Mouse (Mus musculus) thymus, postnatal 14 days (tissue): Measurements from ENCODE around the gene Kcnh3.

Experiments used
- DNase-seq: peaks from one replicate; pipeline ENCODE4 v3.0.0; 2021

Kcnh3 gene

DNA sequence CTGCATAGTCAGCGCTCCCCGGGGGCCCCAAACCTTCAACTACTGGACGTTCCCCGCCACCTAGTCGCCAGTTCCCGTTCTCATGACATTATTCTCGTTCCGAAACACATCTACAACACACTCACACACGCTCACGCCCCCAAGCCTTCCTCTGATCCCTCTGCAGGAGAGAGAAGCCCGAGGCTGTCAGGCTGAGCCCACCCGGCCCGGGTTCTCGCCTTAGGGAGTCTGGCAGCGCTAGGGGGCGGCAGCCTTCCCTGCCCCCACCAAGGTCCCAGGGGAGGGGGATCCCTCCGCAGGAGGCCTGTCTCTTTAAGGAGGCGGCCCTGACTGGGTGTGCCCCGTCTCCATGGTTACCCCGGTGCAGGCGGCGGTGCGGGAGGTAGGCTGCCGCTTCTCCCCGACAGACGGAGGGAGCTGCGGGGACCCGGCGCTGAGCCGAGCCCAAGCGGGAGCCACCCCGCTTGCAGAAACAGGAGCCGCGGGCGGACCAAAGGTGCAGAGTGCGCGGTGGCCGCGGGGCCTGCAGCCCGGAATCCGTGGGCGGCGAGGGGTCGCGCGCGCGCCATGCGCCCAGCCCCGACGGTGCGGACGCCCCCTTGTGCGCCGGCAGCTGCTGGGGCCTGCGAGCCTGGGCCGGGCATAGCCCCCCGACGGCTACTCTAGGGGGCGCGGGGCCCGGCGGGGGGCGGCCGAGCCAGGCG is at the start of gene Kcnh3:
Gene Kcnh3, plus strand, starts transcription at position 654 of the 704 bp plus-strand sequence.
- peak; percentile 91 for DNase-seq

DNA sequence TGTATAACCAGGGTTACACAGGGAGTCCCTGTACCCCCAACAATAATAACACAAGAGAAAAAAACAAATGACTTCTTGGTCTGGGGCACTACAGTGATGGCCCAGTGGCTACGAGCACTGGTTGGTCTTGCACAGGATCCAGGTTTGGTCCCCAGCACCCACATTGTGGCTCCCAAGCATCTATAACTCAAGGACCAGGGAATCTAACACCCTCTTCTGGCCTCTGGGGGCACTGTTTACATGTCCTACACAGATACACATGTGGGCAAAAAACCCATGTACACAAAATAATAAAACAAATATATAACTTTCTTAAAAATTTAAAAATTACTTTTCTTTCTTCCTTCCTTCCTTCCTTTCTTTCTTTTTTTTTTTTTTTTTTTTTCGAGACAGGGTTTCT is 45.0 kb upstream of the Kcnh3 start:
- DNase-seq = no peak

DNA sequence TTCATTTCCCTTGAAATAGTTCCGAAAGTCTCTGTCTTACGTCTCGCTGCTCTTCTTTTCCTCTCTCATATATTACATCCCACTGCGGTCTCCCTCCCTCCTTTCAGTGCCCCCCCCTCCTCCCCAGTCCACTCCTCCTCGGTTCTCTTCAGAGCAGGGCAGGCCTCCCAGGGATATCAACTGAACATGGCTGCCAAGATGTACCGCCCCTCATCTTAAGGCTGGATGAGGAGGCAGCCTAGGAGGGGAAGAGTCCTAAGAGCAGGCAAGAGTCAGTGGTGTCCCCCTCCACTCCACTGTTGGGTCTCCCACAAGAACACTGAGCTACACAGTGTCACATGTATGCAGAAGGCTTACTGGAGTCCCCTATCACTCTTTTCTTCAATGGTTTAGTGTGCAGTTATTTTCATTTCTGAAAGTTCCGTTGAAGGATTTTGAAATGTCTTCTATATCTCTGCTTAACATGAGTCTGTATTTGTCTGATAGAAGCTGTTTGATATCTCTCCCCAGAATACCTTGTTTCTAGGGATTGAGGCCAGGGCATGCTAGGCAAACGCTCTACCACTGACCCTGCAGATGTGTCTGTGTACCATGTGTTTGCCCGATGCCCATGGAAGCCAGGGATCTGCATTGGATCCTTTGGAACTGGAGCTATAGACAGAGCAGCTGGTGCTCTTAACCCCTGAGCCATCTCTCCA is 40.3 kb upstream of the Kcnh3 start:
- DNase-seq = no peak

DNA sequence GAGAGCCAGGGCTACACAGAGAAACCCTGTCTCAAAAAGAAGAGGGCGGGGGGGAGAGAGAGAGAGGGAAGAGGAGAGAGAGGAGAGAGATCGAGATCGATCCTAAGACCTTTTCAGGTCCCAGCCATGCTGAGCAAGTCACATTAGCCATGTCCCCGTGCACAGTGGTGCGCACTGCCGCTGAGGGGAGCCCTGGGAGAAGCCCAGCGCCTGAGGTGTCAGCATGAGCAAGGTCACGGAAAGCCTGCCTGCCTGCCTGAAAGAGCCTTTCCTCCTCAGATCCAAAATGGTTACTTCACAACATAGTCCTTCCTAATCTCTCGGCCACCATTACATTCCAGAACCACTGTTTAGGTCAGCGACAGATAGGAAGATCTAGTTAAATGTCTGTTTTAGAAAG is 30.3 kb upstream of the Kcnh3 start:
- DNase-seq = no peak

DNA sequence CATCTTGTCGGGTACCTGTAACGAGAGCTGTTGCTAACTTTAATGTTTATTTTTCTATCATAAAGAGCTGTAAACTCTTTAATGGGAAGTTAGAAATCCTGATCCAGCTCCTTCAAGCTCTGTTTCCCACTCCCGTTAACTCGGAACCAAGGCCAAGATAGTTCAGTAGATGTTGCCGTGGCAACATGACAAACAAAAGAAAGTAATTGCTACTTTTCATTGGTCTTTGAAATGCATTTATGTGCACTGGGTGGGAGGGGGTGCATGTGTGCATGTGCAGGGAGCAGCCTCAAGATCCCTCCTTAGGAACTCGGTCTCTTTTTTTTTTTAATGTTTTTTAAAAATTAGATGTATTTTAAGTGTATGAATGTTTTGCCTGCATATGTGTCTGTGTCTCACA is 29.6 kb upstream of the Kcnh3 start:
- DNase-seq = no peak

DNA sequence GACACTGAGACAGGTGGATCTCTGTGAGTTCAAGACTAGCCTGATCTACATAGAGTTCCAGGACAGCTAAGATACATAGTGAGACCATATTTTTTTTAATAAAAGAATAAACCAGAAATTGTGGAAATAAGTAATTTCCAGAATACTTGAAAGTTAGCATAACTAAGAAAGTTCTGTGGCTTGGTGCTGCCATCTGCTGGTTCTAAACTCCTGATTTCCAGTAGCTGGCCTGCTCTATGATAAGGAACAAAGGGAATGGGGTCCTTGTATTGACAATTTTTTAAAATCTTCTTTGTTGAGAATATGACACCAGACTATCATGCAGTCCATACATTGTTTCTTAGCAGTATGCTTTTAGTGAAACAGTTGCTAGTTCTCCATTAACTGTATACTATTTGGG is 25.9 kb upstream of the Kcnh3 start:
- DNase-seq = peak; percentile 50

DNA sequence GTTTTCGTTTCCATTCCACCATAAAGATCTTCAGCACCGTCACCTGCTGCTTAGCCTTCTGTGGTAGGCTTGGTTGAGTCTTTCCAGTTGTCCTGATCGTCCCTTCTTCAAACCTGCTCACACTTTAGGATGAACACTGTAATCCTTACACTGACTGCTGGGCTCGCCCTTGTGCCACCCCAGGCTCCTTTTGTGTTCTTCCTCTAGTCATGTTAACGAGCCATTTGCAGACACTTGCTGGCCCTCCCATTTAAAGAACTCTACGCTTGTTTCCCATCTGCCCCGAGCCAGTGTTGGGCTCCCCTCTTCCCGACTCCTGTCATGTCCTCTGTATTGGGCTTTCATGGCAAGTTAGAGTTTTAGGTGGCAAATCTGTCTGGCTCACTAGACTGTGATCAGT is 18.7 kb upstream of the Kcnh3 start:
- no peak for DNase-seq

DNA sequence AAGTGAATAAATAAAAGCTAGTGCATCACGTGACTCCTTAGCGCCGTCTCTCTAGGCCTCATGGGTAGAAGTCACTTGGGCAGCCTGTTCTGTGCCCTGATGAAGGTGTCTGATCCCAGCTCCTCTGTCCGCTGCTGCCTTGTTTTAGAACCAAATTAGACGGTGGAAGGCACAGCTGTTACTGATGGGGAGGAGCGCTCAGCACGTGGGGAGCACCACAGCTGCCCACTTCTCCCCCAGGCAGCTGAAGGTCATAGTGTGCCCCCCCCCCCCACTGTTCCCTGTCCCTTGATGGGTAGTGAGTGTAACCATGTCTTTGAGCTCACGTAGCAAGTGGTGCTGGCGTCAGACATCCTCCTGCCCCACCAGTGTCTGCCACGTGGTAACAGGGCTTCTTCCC is 11.5 kb upstream of the Kcnh3 start:
- DNase-seq = no peak

DNA sequence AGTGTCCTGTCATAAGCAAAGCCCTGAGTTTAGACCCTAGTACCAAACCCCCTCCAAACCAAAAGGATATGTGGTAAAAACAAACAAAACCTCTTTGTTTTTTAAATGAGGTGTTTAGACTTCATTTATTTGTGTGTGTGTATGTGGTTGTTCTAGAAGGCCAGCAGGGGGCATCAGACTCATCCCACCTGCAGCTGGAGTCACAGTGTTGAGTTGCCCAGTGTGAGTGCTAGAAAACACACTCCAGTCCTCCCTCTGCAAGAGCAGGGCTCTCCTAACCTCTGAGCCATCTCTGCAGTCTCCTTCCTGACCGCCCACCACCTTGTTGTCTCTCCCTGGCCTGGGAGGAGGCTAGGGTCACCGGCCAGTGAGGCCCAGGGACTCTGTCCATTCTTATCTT is 9.7 kb upstream of the Kcnh3 start:
- peak; percentile 59 for DNase-seq

DNA sequence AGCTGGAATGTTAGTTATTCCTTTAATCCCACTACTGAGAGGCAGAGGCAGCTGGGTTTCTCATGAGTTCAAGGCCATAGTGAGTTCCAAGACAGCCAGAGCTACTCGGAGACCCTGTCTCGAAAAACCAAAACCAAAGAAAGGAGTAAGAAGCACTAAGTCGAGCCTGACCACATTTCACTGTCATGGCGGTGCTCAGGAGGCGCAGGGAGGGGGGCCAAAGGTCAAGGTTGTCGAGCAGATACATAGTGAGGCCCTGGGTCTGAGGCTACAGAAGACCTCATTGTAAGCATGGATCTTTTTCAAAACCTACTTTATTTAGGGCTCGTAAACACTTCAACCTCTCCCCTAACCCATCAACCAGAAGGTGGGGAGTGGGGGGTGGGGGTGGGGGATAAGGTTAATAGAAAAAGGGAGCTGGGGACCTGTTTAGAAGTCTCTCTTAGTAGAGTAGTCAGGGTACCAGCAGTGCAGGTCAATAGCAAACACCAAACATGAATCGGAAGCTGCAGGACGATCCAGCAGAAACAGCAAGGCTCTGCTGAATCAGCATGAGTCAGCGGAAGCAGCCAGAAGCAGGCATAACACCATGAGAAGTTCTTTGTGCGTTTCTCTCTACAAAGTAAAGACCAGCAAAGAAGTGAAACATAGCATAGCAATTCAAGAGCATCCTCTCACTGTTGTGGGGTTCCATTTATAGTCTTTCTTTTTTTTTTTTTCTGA is 8.8 kb upstream of the Kcnh3 start:
- DNase-seq = no peak

DNA sequence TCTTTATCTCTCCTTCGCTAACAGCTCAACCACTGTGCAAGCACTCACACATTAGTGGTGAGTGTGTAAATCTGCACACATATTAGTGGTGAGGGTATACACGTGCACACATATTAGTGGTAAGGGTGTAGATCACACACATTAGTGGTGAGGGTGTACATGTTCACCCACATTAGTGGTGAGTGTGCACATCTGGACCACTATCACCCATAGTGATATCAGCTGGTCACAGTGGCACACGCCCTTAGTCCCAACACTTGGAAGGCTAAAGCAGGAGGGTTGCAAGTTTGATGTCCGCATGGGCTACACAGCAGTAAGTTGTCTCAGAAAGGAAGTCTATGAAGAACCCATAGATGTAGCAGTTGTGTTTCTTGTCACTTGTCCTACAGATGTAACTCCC is 7.0 kb upstream of the Kcnh3 start:
- no peak for DNase-seq

DNA sequence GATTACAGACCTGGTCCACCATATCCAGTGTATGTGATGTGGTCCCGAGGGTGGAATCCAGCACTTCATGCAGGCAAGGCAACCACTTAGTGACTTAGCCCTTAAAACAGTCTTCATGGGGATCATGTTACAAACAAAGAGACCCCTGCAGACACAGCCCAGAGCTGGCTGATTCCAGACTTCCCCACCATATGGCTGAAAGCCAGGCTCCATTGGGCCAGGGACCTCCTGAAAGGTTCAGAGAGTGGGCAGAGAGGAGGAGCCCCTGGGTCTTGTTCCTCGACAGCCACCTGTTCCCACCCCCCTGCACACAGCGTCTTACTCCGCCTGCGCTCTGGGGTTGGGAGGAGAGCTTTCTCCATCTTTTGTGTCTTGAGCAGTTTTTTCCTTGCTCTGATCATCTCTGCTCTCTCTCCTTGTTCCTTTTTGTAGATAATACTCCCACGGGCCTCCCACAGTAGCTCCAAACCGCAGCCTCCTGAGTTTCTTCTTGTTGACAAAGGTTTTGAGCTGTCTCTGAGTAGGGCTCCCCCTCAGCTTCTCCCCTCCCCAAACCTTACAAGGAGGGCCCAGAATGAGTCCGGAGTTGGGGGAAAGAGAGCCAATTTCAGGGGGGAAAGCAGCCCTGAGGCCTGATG is 3.2 kb upstream of the Kcnh3 start:
- no peak for DNase-seq

DNA sequence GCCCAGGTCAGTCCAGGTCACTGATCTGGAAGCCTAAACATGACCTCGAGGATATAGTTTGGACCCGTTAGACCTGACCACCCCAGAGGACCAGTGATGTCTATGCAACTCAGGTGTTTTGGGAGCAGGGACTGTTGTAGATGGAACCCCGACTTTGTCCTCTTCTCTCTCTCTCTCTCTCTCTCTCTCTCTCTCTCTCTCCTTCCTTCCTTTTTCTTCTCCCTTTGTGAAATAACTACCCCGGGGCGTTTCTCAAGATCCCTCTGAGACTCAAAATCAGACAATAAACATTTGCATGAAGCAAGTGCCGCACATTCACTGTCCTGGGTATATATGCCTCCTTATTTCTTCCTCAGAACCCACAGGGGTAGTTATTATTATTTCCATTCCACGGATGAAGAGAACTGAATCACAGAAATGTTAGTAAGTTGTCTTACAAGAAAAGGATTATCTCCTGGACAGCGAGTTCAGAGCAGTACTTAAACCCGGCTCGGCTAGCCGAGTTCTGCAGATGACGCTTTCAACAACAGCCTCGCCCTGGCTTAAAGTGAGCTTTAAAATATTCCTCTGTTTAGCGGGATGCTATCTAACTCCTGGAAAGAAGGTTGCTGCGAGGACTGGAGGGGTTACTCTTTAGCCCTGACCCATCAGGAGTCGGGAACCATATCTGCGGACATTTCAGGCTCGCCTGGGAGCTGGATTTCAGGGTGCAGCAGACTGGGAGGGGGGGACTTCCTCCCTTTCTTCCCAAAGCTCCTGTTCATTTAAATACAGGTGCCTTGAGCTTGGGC is 1.7 kb upstream of the Kcnh3 start:
- no peak for DNase-seq

DNA sequence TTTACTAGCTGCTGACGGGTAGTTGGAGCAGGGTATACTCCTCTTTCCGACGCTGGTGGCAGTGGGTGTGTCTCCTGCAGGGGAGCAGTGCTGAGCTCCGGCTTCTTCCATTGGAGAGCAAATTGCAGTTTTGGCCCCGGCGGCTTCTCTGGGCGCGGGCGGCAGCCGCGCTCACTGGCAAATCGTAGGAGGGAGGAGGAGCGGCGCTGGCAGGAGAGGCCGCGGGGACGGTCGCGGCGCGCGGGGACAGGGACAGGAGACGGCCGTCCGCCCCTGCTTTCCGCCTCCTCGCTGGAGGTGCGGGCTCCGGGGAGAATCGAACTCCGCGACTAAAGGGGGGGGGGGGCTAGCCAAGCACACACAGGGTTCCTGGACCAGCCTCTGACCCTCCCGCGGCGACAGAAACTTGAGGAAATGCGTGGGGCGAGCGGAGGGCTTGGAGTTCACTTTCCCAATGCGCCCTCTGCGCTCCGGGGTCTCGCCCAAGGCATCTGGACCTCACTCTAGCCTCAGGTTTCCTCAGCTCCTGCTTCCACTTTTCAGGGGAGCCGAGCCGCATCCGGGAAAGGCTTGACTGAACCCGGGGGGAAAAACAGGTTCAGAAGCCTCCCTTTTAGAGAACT is 965 bp upstream of the Kcnh3 start:
- DNase-seq = peak; percentile 58

DNA sequence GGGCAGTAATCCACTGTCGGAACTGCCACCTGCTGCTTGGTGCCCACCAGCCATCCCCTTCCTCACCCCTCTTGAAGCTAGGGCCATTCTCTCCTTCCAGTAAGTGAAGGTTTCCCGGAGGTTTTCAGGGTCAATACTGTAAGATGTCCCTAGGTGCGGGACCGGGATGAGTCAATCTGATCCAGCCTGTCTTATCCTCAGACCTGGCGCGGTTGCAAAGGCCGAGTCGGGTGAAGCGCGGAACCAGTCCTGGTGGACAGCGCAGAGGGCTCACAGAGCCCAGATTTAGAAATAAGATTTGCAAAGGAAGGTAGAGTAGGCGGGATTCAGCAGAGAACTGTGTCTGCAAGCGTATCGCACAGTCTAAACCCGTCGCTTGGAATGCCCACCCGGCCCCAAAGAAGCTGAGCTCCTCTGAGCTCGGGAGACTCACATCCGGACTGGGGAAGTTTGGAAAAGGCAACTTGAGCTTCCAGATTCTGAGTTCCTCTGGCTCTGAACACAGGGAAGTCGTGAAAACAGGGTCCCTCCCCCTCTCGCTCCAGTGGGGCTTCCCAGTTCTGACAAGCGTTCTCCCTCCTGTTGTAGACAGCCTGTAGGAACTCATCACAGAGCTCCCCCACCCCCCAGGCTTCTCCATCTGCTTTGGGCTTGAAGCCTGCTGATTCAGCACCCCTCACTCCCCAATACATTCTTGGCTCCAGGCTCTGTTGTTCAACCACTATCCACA is 585 bp downstream of the Kcnh3 start:
- DNase-seq = no peak

DNA sequence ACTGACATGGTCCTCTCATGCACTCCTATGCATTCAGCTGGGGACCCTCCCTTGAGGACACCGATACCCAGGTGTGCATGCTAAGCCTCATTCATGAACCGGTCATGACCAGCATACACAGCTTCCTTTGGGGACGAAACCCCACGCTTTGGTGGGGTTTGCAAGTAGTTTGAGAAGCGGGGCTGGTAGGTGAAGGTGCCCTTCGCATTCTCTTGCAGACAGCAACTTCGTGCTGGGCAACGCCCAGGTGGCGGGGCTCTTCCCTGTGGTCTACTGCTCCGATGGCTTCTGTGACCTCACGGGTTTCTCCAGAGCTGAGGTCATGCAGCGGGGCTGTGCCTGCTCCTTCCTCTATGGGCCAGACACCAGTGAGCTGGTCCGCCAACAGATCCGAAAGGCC is 1.4 kb downstream of the Kcnh3 start:
- DNase-seq = no peak

DNA sequence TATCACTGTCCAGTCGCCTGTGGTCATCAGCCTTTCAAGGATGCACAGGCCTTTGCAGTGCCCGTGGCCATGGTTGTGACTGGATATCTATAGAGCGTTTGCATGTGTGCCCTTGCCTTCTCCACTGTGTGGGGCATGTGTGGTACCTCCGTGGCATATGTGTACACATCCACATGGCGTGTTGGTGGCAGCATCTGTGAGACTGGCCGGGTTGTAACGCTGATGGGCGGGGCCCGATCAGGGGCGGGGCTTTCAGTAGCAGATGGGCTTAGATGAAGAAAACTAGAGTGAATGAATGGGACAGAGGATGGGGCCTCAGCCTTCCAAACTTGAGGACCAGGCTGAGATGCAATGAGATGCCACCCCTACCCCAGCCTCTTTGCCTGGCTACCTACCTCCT is 7.3 kb downstream of the Kcnh3 start:
- peak; percentile 37 for DNase-seq

DNA sequence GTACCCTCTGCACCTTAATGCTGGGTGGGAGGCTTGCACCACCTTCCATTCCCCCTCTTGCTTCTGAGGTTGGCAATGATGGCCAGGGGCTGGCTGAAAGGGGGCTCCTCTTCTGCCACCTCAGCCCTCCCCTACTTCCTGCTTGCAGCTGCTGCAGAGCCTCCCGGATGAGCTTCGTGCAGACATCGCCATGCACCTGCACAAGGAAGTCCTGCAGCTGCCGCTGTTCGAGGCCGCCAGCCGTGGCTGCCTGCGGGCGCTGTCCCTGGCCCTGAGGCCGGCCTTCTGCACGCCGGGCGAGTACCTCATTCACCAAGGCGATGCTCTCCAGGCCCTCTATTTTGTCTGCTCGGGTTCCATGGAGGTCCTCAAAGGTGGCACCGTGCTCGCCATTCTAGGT is 9.1 kb downstream of the Kcnh3 start:
- peak; percentile 90 for DNase-seq

DNA sequence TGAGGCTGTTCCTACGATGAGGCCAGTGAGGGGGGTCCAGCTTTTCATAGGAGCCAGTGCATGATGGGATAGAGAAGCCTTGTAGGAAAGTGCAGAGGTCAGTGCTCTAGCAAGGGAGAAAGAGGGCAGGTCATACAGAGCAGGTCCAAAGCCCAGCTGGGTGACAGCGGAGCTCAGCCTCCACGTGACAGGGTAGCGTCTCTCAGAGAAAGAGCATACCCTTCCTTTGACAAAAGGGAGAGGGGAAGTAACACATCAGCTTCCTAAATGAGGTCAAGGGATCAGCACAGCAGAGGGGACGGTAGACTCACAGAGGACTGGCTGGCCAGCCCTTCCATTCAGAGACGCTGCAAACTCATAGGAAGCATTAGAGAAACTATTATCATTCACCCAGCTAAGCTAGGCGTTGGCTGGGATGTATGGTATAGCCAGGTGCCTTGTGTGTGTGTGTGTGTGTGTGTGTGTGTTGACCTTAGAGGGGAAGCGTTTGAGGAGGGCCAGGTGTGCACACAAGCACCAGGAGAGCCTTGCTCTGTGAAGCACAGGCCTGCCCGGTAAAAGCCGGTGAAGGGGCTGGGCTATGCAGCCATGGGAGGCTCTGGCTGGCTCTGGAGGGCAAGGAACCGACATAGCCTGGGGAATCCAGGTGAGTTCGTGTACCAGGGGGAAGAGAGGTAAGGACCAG is 9.8 kb downstream of the Kcnh3 start:
- DNase-seq = peak; percentile 67

DNA sequence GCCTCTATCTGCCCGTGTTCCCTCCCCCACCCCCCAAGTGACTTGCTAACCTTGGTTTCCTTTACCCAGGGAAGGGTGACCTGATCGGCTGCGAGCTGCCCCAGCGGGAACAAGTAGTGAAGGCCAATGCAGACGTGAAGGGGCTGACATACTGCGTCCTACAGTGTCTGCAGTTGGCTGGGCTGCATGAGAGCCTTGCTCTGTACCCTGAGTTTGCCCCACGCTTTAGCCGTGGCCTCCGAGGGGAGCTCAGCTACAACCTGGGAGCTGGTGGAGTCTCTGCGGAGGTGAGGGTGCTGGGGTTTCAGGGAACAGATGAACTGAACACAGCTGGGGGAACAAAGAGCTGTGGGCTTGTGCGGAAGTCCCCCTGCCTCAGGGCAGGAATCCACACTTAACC is 13.3 kb downstream of the Kcnh3 start:
- DNase-seq = peak; percentile 79

DNA sequence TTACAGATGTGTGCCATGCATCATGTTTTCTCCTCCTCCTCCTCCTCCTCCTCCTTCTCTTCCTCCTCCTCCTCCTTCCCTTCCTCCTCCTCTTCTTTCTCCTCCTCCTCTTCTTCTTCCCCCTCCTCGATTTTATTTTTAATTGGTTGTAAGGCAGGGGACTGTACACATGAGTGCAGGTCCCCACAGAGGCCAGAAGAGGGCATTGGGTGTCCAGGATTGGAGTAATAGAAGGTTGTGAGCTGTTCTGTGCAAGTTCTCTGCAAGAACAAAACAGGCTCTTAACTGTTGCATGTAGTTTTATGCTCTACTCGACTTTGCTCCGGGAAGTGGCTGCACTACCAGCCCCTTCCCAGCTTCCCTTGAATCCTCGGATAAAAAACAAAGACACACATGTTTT is 15.5 kb downstream of the Kcnh3 start:
- DNase-seq = no peak
